Mouse (Mus musculus): ENCODE data around the gene F13b. TPM values are rescaled to one million over a fixed set of nuclear protein-coding genes. Genes with fewer than 3 reads are reported as not detected.

F13b gene
- polyA plus RNA-seq, 1 experiment from 2014 or later = not detected

Other genes with a start within 250 kb of the F13b start
- gene Crb1, start 124.6 kb upstream of the F13b start, polyA plus RNA-seq (2014; fragmentation: Nextera tagmentation; extraction: Ambion mirVana) = 2.0 and 3.0 TPM in 2 replicates
- gene Zbtb41, start 79.4 kb upstream of the F13b start, polyA plus RNA-seq (2014; fragmentation: Nextera tagmentation; extraction: Ambion mirVana) = 27.2 and 35.9 TPM in 2 replicates
- 2.6 and 6.1 TPM in 2 replicates for gene Aspm, start 46.9 kb upstream of the F13b start, polyA plus RNA-seq (2014; fragmentation: Nextera tagmentation; extraction: Ambion mirVana)
- gene Cfhr1, start 58.6 kb downstream of the F13b start, polyA plus RNA-seq (2014; fragmentation: Nextera tagmentation; extraction: Ambion mirVana) = not detected in 2 replicates